Mouse (Mus musculus): Measurements from ENCODE around the gene Tmem30c. TPM values are rescaled to one million over a fixed set of nuclear protein-coding genes. Genes with fewer than 3 reads are reported as not detected.

The Tmem30c gene
- total and polyA plus RNA-seq, 2 experiments from 2014 or later: 0.44 to 0.49 TPM

DNA sequence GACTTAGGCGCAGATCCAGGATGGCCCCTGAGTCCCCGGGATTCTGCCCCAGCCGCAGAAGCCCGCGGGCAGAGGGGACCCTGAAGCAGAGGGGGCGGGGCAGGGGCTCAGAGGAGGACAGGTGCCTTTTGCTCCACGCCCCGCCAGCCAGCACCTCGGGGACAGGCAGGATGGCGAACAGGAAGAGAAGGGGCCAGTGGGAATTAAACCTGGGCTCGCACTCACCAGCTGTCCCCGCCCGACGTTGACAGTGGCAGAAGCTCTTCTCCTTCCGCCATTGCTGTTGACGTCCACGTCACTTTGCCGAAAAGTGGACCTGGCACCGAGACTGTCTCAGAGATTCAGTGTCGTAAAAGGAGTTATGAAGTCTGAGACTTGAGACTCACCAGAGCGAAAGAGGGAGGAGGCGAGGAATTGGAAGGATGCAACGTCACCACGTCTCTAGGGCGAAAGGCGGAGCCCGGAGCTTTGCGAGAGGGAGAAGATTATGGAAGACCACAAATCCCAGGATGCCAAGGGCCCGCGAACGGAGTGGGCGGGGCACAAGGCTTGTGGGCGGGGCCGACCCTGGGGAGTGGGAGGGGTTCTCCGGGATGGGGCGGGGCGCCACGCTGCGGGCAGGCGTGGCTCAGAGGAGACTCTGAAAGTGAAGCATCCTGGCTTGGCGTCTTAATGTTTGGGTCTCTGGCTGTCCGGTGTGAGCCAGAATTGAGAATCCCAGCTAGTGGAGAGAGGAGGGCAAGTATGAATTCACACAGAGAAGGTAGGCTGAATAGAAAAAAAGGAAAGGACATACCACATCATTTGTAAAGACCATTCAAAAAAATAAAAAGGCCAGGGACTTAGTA is 61.4 kb downstream of the Tmem30c start, which contains the start of gene Tbc1d23:
Gene Tbc1d23 (minus strand): TSS at position 416 of the 848 bp plus-strand sequence.
- no peaks in the 10 kb centered on the region for H3K9me3 ChIP-seq (ENCODE audit: low read length)
- H3K4me2 ChIP-seq (ENCODE audit: low read depth, low read length, poor library complexity, severe bottlenecking): peak within 1 kb of the TSS; percentile 69
- peak within 1 kb of the TSS; percentile 89 for H3K9ac ChIP-seq (replicated peaks; ENCODE audit: low read length, poor library complexity, severe bottlenecking)
- under 1% methylated on average over 42 of the region's 42 CpGs for WGBS
- peaks cover 4% of the 10 kb centered on the region for H3K4me1 ChIP-seq (ENCODE audit: insufficient read depth, low read length)
- ATAC-seq (ENCODE audit: low FRiP score): peak; percentile 99
- no peaks in the 10 kb centered on the region for H3K36me3 ChIP-seq (ENCODE audit: insufficient read depth, low read length)
- H3K4me3 ChIP-seq (ENCODE audit: low read depth, low read length): peak within 1 kb of the TSS; percentile 98
- no peak for TF ChIP-seq CTCF (IDR thresholded peaks at IDR 0.05)
- no peaks in the 10 kb centered on the region for H3K27me3 ChIP-seq (ENCODE audit: insufficient read depth, low read length)
- peak within 1 kb of the TSS; percentile 77 for H3K27ac ChIP-seq (ENCODE audit: low read depth, low read length)
- peak; percentile 99 for DNase-seq (ENCODE audit: low spot score)

DNA sequence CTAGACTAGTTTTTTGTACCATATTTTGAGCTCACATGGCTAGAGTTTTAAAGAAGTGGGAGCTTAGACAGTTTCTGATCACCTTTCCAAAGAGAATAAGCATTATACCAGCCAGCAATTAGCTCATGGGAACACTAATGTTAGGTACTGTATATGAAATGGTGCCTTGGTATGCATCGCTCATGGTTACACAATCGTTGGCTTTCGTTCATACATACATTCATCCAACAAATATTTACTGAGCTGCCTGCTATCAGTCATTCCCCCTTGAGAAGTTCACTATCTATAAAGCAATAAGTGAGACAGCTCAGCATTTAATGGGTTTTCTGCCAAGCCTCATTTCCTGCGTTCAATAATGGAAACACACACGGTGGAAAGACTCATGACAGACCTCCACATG is 66.2 kb downstream of the Tmem30c start:
- Histone ChIP-seq H3K4me1 (ENCODE audit: insufficient read depth, low read length) (peaks cover 4% of the 10 kb centered on the region), H3K36me3 (ENCODE audit: insufficient read depth, low read length) (no peaks in the 10 kb centered on the region), H3K4me2 (ENCODE audit: low read depth, low read length, poor library complexity, severe bottlenecking) (no peak overlapping the region), H3K9me3 (ENCODE audit: low read length) (no peaks in the 10 kb centered on the region), H3K27ac (ENCODE audit: low read depth, low read length) (no peak overlapping the region), H3K9ac (replicated peaks; ENCODE audit: low read length, poor library complexity, severe bottlenecking) (no peak overlapping the region), H3K4me3 (ENCODE audit: low read depth, low read length) (no peak overlapping the region), H3K27me3 (ENCODE audit: insufficient read depth, low read length) (no peaks in the 10 kb centered on the region)
- no peak for DNase-seq (ENCODE audit: low spot score)
- ATAC-seq (ENCODE audit: low FRiP score): no peak
- WGBS: 87% methylated on average over 5 of the region's 5 CpGs
- no peak for TF ChIP-seq CTCF (IDR thresholded peaks at IDR 0.05)

DNA sequence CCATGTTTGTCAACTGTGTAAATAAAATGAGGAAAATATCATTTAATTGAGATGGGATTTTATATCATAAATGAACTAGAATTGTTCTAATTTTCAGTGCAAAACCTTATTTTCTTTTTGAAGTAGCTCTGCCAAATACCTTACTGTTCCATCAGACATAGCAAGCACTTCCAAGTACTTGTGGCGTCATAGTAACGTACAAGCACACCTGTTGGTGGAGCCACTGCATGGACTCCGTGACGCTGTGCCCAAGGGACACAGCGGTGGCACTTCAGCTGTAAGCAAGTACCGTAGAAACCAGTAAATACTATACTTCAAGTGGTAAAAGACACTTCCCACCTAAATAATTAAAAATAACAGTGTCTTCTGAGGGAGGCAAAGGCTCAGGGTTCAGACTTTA is 72.3 kb downstream of the Tmem30c start:
- no peak for TF ChIP-seq CTCF (IDR thresholded peaks at IDR 0.05)
- H3K36me3 ChIP-seq (ENCODE audit: insufficient read depth, low read length): peaks cover 9% of the 10 kb centered on the region
- no peak overlapping the region for H3K9ac ChIP-seq (replicated peaks; ENCODE audit: low read length, poor library complexity, severe bottlenecking)
- H3K9me3 ChIP-seq (ENCODE audit: low read length): no peaks in the 10 kb centered on the region
- DNase-seq (ENCODE audit: low spot score): no peak
- WGBS: 96% methylated on average over 6 of the region's 6 CpGs
- H3K4me1 ChIP-seq (ENCODE audit: insufficient read depth, low read length): no peaks in the 10 kb centered on the region
- H3K27me3 ChIP-seq (ENCODE audit: insufficient read depth, low read length): no peaks in the 10 kb centered on the region
- H3K27ac ChIP-seq (ENCODE audit: low read depth, low read length): no peak overlapping the region
- H3K4me2 ChIP-seq (ENCODE audit: low read depth, low read length, poor library complexity, severe bottlenecking): no peak overlapping the region
- ATAC-seq (ENCODE audit: low FRiP score): no peak
- H3K4me3 ChIP-seq (ENCODE audit: low read depth, low read length): no peak overlapping the region

Other genes with a start within 250 kb of the Tmem30c start
- 0.66 TPM in 1 of 2 replicates, not detected in the other for gene Tmem45a2, start 221.5 kb downstream of the Tmem30c start, total RNA-seq (2014; rRNA removed)
- gene Tmem45a2, start 221.5 kb downstream of the Tmem30c start, polyA plus RNA-seq (2015; fragmentation: Nextera tagmentation; extraction: Ambion mirVana): 0.20 and 0.35 TPM in 2 replicates
- 107 and 121 TPM in 2 replicates for gene Tomm70a, start 171.2 kb downstream of the Tmem30c start, total RNA-seq (2014; rRNA removed)
- 60.0 and 66.5 TPM in 2 replicates for gene Tomm70a, start 171.2 kb downstream of the Tmem30c start, polyA plus RNA-seq (2015; fragmentation: Nextera tagmentation; extraction: Ambion mirVana)
- gene Nit2, start 125.5 kb downstream of the Tmem30c start, total RNA-seq (2014; rRNA removed): 19.7 and 30.3 TPM in 2 replicates
- gene Nit2, start 125.5 kb downstream of the Tmem30c start, polyA plus RNA-seq (2015; fragmentation: Nextera tagmentation; extraction: Ambion mirVana): 55.4 and 59.8 TPM in 2 replicates
- 66.1 and 78.3 TPM in 2 replicates for gene Tbc1d23, start 61.4 kb downstream of the Tmem30c start, total RNA-seq (2014; rRNA removed)
- gene Tbc1d23, start 61.4 kb downstream of the Tmem30c start, polyA plus RNA-seq (2015; fragmentation: Nextera tagmentation; extraction: Ambion mirVana): 31.3 and 36.9 TPM in 2 replicates
- gene Filip1l, start 60.2 kb upstream of the Tmem30c start, total RNA-seq (2014; rRNA removed): 2.0 and 2.2 TPM in 2 replicates
- gene Filip1l, start 60.2 kb upstream of the Tmem30c start, polyA plus RNA-seq (2015; fragmentation: Nextera tagmentation; extraction: Ambion mirVana): 1.6 and 1.9 TPM in 2 replicates